Mouse (Mus musculus): Measurements from ENCODE around the gene Rfx5.

GRCm38 (mm10) chr3:94922333-94922732, 31.5 kb upstream of the Rfx5 start:
- TF ChIP-seq CTCF (IDR thresholded peaks at IDR 0.05; ENCODE audit: low read depth) (no peak), EP300 (IDR thresholded peaks at IDR 0.05; ENCODE audit: low read depth) (no peak)
